Mouse (Mus musculus) limb, embryonic 11.5 days (tissue): ENCODE results near the gene Myo18a. TPM values are rescaled to one million over a fixed set of nuclear protein-coding genes. Genes with fewer than 3 reads are reported as not detected.

Experiments used
- ATAC-seq: fragments of 200-750 bp; cut with Nextera tagmentation; 2 replicates; pipeline ENCODE4 v1.8.0; 2017; ENCODE audit warnings: low read depth; ENCODE audit not compliant: insufficient number of reproducible peaks, low FRiP score, low TSS enrichment
- DNase-seq: peaks from one replicate; pipeline ENCODE4 v3.0.0-alpha.2; 2015; ENCODE audit warnings: low spot score
- H3K27ac ChIP-seq: fragments of 300-500 bp; sonication (generic); replicated peaks from 2 replicates; pipeline ENCODE4 v1.5.1; 2014; ENCODE audit warnings: low read depth, mild to moderate bottlenecking, low read length
- H3K27me3 ChIP-seq: fragments of 300-500 bp; sonication (generic); 2 replicates; pipeline ENCODE4 v1.6.1; 2014; ENCODE audit warnings: mild to moderate bottlenecking, low read length, mixed read lengths; ENCODE audit not compliant: control insufficient read depth, insufficient read depth
- H3K36me3 ChIP-seq: fragments of 300-500 bp; sonication (generic); 2 replicates; pipeline ENCODE4 v1.6.1; 2014; ENCODE audit warnings: mild to moderate bottlenecking, low read length, moderate library complexity, mixed read lengths; ENCODE audit not compliant: control insufficient read depth, insufficient read depth
- H3K4me1 ChIP-seq: fragments of 300-500 bp; sonication (generic); 2 replicates; pipeline ENCODE4 v1.6.1; 2014; ENCODE audit warnings: low read length, mixed read lengths; ENCODE audit not compliant: control insufficient read depth, insufficient read depth
- H3K4me2 ChIP-seq: fragments of 300-500 bp; sonication (generic); 2 replicates; pipeline ENCODE4 v1.6.1; 2014; ENCODE audit warnings: low read depth, mild to moderate bottlenecking, moderate library complexity; ENCODE audit not compliant: severe bottlenecking
- H3K4me3 ChIP-seq: fragments of 300-500 bp; sonication (generic); 2 replicates; pipeline ENCODE4 v1.5.1; 2014; ENCODE audit warnings: low read depth, low read length
- H3K9ac ChIP-seq: fragments of 300-500 bp; sonication (generic); 2 replicates; pipeline ENCODE4 v1.6.1; 2014; ENCODE audit warnings: mild to moderate bottlenecking, low read length
- H3K9me3 ChIP-seq: fragments of 300-500 bp; sonication (generic); 2 replicates; pipeline ENCODE4 v1.6.1; 2016; ENCODE audit warnings: low read length; ENCODE audit not compliant: control insufficient read depth
- WGBS: fragments of 180-500 bp; shearing (Covaris S2); extraction: QIAGEN DNeasy Blood & Tissue Kit; methylation state at CpG from one replicate; pipeline ENCODE4 v1.1.7; 2014; 5-methylcytosine and 5-hydroxymethylcytosine counted together
- polyA plus RNA-seq: library from polyadenylated mRNA; unstranded; fragments of >200 nt; fragmentation: Nextera tagmentation; extraction: Ambion mirVana; gene quantifications from 2 replicates; pipeline ENCODE4 v1.2.1, GENCODE M21; 2014

Myo18a gene
- polyA plus RNA-seq, 1 experiment from 2014 or later: 17.1 TPM

- H3K27ac ChIP-seq: no peak overlapping the region
- no peaks in the 10 kb centered on the region for H3K9me3 ChIP-seq
- H3K36me3 ChIP-seq: no peaks in the 10 kb centered on the region
- DNase-seq (no peak), ATAC-seq (no peak)
- H3K9ac ChIP-seq: no peak overlapping the region
- no peak overlapping the region for H3K4me3 ChIP-seq
- H3K4me2 ChIP-seq: no peak overlapping the region
- 62% methylated on average over 5 of the region's 5 CpGs for WGBS
- peaks cover 11% of the 10 kb centered on the region for H3K4me1 ChIP-seq
- H3K27me3 ChIP-seq: peaks cover 4% of the 10 kb centered on the region; the same call in 1 of the 2 replicates
These were observed 112.2 kb downstream of the Myo18a start for GRCm38 (mm10) chr11:77875269-77875668.

GRCm38 (mm10) chr11:77875847-77876759 is 113.1 kb downstream of the Myo18a start:
- ATAC-seq (no peak), DNase-seq (no peak)
- 0 out of 2 replicates have a peak, but pooled peaks cover 2% of the 10 kb centered on the region for H3K27me3 ChIP-seq
- H3K4me2 ChIP-seq: no peak overlapping the region
- no peak overlapping the region for H3K9ac ChIP-seq
- 64% methylated on average over 26 of the region's 26 CpGs for WGBS
- H3K36me3 ChIP-seq: no peaks in the 10 kb centered on the region
- peaks cover 11% of the 10 kb centered on the region for H3K4me1 ChIP-seq
- no peak overlapping the region for H3K27ac ChIP-seq
- H3K4me3 ChIP-seq: no peak overlapping the region
- H3K9me3 ChIP-seq: no peaks in the 10 kb centered on the region

- no peaks in the 10 kb centered on the region for H3K9me3 ChIP-seq
- no peaks in the 10 kb centered on the region for H3K36me3 ChIP-seq
- 50% methylated on average over 11 of the region's 11 CpGs for WGBS
- H3K4me3 ChIP-seq: no peak overlapping the region
- ATAC-seq: no peak
- H3K4me1 ChIP-seq: peaks cover 11% of the 10 kb centered on the region
- no peak overlapping the region for H3K9ac ChIP-seq
- no peak overlapping the region for H3K27ac ChIP-seq
- no peak for DNase-seq
- H3K4me2 ChIP-seq: no peak overlapping the region
- H3K27me3 ChIP-seq: 0 out of 2 replicates have a peak, but pooled peaks cover 2% of the 10 kb centered on the region
These were observed 113.7 kb downstream of the Myo18a start for GRCm38 (mm10) chr11:77876760-77877148.

- Histone ChIP-seq H3K27ac (no peak overlapping the region), H3K4me2 (no peak overlapping the region), H3K4me3 (no peak overlapping the region), H3K27me3 (0 out of 2 replicates have a peak, but pooled peaks cover 4% of the 10 kb centered on the region), H3K36me3 (no peaks in the 10 kb centered on the region), H3K9ac (0 out of 2 replicates have a peak overlapping the region, but pooled peaks have one; percentile 22), H3K4me1 (peaks cover 9% of the 10 kb centered on the region), H3K9me3 (no peaks in the 10 kb centered on the region)
- ATAC-seq (no peak), DNase-seq (no peak)
- WGBS: 43% methylated on average over 10 of the region's 10 CpGs
These were observed 121.6 kb downstream of the Myo18a start for GRCm38 (mm10) chr11:77884524-77885245.

- no peak overlapping the region for H3K4me2 ChIP-seq
- H3K9ac ChIP-seq: no peak overlapping the region
- H3K9me3 ChIP-seq: no peaks in the 10 kb centered on the region
- H3K27me3 ChIP-seq: 0 out of 2 replicates have a peak, but pooled peaks cover 4% of the 10 kb centered on the region
- H3K27ac ChIP-seq: no peak overlapping the region
- DNase-seq (no peak), ATAC-seq (no peak)
- 53% methylated on average over 8 of the region's 8 CpGs for WGBS
- H3K36me3 ChIP-seq: no peaks in the 10 kb centered on the region
- H3K4me3 ChIP-seq: no peak overlapping the region
- peaks cover 9% of the 10 kb centered on the region for H3K4me1 ChIP-seq
These were observed 122.2 kb downstream of the Myo18a start for GRCm38 (mm10) chr11:77885246-77885575.

- Histone ChIP-seq H3K4me3 (no peak overlapping the region), H3K27ac (no peak overlapping the region), H3K9ac (no peak overlapping the region), H3K4me1 (peaks cover 9% of the 10 kb centered on the region), H3K4me2 (no peak overlapping the region), H3K36me3 (no peaks in the 10 kb centered on the region), H3K27me3 (peaks cover 4% of the 10 kb centered on the region), H3K9me3 (no peaks in the 10 kb centered on the region)
- ATAC-seq (no peak), DNase-seq (peak; percentile 37)
- 40% methylated on average over 17 of the region's 17 CpGs for WGBS
These were observed 124.4 kb downstream of the Myo18a start for GRCm38 (mm10) chr11:77887373-77887960.

- Histone ChIP-seq H3K4me1 (peaks cover 13% of the 10 kb centered on the region), H3K9me3 (no peaks in the 10 kb centered on the region), H3K4me3 (no peak overlapping the region), H3K9ac (no peak overlapping the region), H3K4me2 (no peak overlapping the region), H3K27ac (no peak overlapping the region), H3K36me3 (no peaks in the 10 kb centered on the region), H3K27me3 (peaks cover 7% of the 10 kb centered on the region)
- DNase-seq (no peak), ATAC-seq (no peak)
- WGBS: 88% methylated on average over 5 of the region's 5 CpGs
These were observed 125.8 kb downstream of the Myo18a start for GRCm38 (mm10) chr11:77888846-77889245.

GRCm38 (mm10) chr11:77889484-77889883 is 126.4 kb downstream of the Myo18a start:
- 26% methylated on average over 1 of the region's 2 CpGs for WGBS
- Histone ChIP-seq H3K4me2 (no peak overlapping the region), H3K9me3 (no peaks in the 10 kb centered on the region), H3K4me3 (no peak overlapping the region), H3K9ac (no peak overlapping the region), H3K27me3 (peaks cover 7% of the 10 kb centered on the region), H3K4me1 (peaks cover 16% of the 10 kb centered on the region), H3K27ac (no peak overlapping the region), H3K36me3 (no peaks in the 10 kb centered on the region)
- no peak for DNase-seq
- ATAC-seq: no peak
